Mouse (Mus musculus): ENCODE measurements at regions not wholly inside any gene's neighbourhood (a gene's known extent, or its start where the extent isn't known, plus 50 kb on each side); places are given as distances from the start of the nearest gene placed in this dataset.

- no peak overlapping the region for H3K27ac ChIP-seq
- no peaks in the 10 kb centered on the region for H3K36me3 ChIP-seq
- 76% methylated on average over 2 of the region's 2 CpGs for WGBS
- no peaks in the 10 kb centered on the region for H3K9me3 ChIP-seq
- H3K4me3 ChIP-seq, result no peak overlapping the region
- DNase-seq (ENCODE audit: low spot score), result no peak
- H3K4me1 ChIP-seq, result 0 out of 2 replicates have a peak, but pooled peaks cover 4% of the 10 kb centered on the region
- H3K27me3 ChIP-seq (ENCODE audit: insufficient read depth, poor library complexity, severe bottlenecking), result no peaks in the 10 kb centered on the region
Measured at GRCm38 (mm10) chr3:33902431-33902830, 58.3 kb upstream of the Ccdc39 start.

- Histone ChIP-seq H3K36me3 (no peaks in the 10 kb centered on the region), H3K4me3 (no peak overlapping the region), H3K27ac (no peak overlapping the region), H3K9me3 (no peaks in the 10 kb centered on the region), H3K27me3 (ENCODE audit: insufficient read depth, poor library complexity, severe bottlenecking) (no peaks in the 10 kb centered on the region), H3K4me1 (0 out of 2 replicates have a peak, but pooled peaks cover 4% of the 10 kb centered on the region)
- WGBS, result 74% methylated on average over 8 of the region's 8 CpGs
- no peak for DNase-seq (ENCODE audit: low spot score)
Measured at GRCm38 (mm10) chr3:33903326-33903725, 59.2 kb upstream of the Ccdc39 start.

- Histone ChIP-seq H3K27me3 (ENCODE audit: insufficient read depth, poor library complexity, severe bottlenecking) (no peaks in the 10 kb centered on the region), H3K9me3 (no peaks in the 10 kb centered on the region), H3K27ac (no peak overlapping the region), H3K36me3 (no peaks in the 10 kb centered on the region), H3K4me1 (0 out of 2 replicates have a peak, but pooled peaks cover 4% of the 10 kb centered on the region), H3K4me3 (no peak overlapping the region)
- DNase-seq (ENCODE audit: low spot score), result no peak
- 52% methylated on average over 4 of the region's 4 CpGs for WGBS
Measured at GRCm38 (mm10) chr3:33903816-33904215, 59.7 kb upstream of the Ccdc39 start.

GRCm38 (mm10) chr3:33904854-33905678 lies 61.0 kb upstream of the Ccdc39 start:
- Histone ChIP-seq H3K4me1 (0 out of 2 replicates have a peak, but pooled peaks cover 4% of the 10 kb centered on the region), H3K4me3 (peak overlapping the region; percentile 27; the same call in 1 of the 2 replicates), H3K36me3 (no peaks in the 10 kb centered on the region), H3K27ac (0 out of 2 replicates have a peak overlapping the region, but pooled peaks have one; percentile 6), H3K9me3 (no peaks in the 10 kb centered on the region), H3K27me3 (ENCODE audit: insufficient read depth, poor library complexity, severe bottlenecking) (no peaks in the 10 kb centered on the region)
- 35% methylated on average over 22 of the region's 22 CpGs for WGBS
- DNase-seq (ENCODE audit: low spot score), result no peak

DNA sequence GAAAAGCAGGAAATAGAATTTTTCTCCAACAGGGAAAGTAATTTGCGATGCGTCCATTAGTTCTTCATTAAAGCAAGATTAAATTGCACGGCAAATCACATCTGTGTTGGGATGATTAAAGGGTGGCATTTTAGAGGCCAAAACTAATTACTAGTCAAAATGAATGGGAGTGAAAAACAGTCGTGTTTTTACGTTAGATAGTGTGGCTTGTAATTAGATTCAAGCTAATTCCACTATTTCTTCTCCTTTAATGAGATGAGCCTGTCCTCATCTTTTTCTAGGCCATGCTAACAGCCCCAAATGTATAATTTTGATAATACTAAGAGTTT lies 61.5 kb upstream of the Ccdc39 start:
- Histone ChIP-seq H3K27ac (no peak overlapping the region), H3K4me1 (0 out of 2 replicates have a peak, but pooled peaks cover 4% of the 10 kb centered on the region), H3K9me3 (no peaks in the 10 kb centered on the region), H3K36me3 (no peaks in the 10 kb centered on the region), H3K27me3 (ENCODE audit: insufficient read depth, poor library complexity, severe bottlenecking) (no peaks in the 10 kb centered on the region), H3K4me3 (0 out of 2 replicates have a peak overlapping the region, but pooled peaks have one; percentile 27)
- 51% methylated on average over 5 of the region's 5 CpGs for WGBS
- DNase-seq (ENCODE audit: low spot score), result no peak

GRCm38 (mm10) chr3:33907061-33907460 lies 63.0 kb upstream of the Ccdc39 start:
- Histone ChIP-seq H3K4me3 (no peak overlapping the region), H3K4me1 (0 out of 2 replicates have a peak, but pooled peaks cover 4% of the 10 kb centered on the region), H3K36me3 (no peaks in the 10 kb centered on the region), H3K27ac (no peak overlapping the region), H3K27me3 (ENCODE audit: insufficient read depth, poor library complexity, severe bottlenecking) (no peaks in the 10 kb centered on the region), H3K9me3 (no peaks in the 10 kb centered on the region)
- DNase-seq (ENCODE audit: low spot score), result no peak
- WGBS, result 83% methylated on average over 8 of the region's 8 CpGs

- 82% methylated on average over 9 of the region's 9 CpGs for WGBS
Measured at GRCm38 (mm10) chr3:33911559-33911958, 67.4 kb upstream of the Ccdc39 start.

DNA sequence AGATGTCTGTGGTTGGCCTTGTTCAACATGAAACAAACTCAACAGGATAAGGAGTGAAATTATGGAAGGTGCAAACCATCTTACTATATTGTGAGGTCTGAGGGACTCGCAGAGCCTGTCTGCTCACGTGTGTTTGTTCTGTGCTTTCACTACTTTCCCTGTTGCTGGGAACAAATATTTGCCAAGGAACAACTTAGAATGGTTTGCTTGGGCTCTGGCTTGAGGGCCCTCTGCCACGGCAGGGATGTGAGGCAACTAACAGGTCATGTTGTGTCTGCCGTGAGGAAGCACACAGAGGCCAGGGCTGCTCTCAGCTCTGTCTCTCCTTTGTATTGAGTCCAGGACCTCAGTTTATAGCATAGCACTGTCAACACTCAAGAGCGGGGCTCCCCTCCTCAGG lies 69.4 kb upstream of the Ccdc39 start:
- Histone ChIP-seq H3K4me3 (no peak overlapping the region), H3K9me3 (no peaks in the 10 kb centered on the region), H3K4me1 (no peaks in the 10 kb centered on the region), H3K27ac (no peak overlapping the region), H3K27me3 (ENCODE audit: insufficient read depth, poor library complexity, severe bottlenecking) (no peaks in the 10 kb centered on the region), H3K36me3 (no peaks in the 10 kb centered on the region)
- WGBS, result 74% methylated on average over 5 of the region's 5 CpGs
- peak; percentile 4 for DNase-seq (ENCODE audit: low spot score)

More at GRCm38 (mm10) chr3:33911559-33911958, 67.4 kb upstream of the Ccdc39 start:
- no peaks in the 10 kb centered on the region for H3K36me3 ChIP-seq
- no peaks in the 10 kb centered on the region for H3K27me3 ChIP-seq (ENCODE audit: insufficient read depth, poor library complexity, severe bottlenecking)
- no peak overlapping the region for H3K27ac ChIP-seq
- no peaks in the 10 kb centered on the region for H3K9me3 ChIP-seq
- H3K4me1 ChIP-seq, result no peaks in the 10 kb centered on the region
- no peak overlapping the region for H3K4me3 ChIP-seq
- no peak for DNase-seq (ENCODE audit: low spot score)

GRCm38 (mm10) chr3:33914386-33914785 lies 70.3 kb upstream of the Ccdc39 start:
- Histone ChIP-seq H3K27ac (no peak overlapping the region), H3K9me3 (no peaks in the 10 kb centered on the region), H3K27me3 (ENCODE audit: insufficient read depth, poor library complexity, severe bottlenecking) (no peaks in the 10 kb centered on the region), H3K4me3 (no peak overlapping the region), H3K36me3 (no peaks in the 10 kb centered on the region), H3K4me1 (no peaks in the 10 kb centered on the region)
- WGBS, result 62% methylated on average over 9 of the region's 9 CpGs
- no peak for DNase-seq (ENCODE audit: low spot score)

DNA sequence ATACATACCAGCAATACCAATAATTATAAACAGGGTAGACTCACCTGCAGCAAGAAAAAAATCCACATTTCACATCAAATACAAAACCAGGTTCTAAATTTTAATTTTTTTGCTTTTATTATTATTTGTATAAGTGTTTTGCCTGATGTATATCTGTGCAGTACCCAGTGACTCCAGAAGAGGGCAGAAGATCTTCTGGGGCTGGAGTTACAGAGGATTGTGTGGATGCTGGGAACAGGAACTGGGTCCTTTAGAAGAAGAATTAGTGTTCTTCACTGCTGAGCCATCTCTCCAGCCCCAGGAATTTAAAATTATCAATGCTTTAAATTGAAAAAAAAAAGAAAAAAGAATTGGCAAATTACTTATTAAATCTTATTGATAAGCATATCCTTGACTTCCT lies 71.7 kb upstream of the Ccdc39 start:
- no peaks in the 10 kb centered on the region for H3K9me3 ChIP-seq
- DNase-seq (ENCODE audit: low spot score), result no peak
- no peak overlapping the region for H3K27ac ChIP-seq
- H3K36me3 ChIP-seq, result no peaks in the 10 kb centered on the region
- H3K4me1 ChIP-seq, result no peaks in the 10 kb centered on the region
- no peak overlapping the region for H3K4me3 ChIP-seq
- no peaks in the 10 kb centered on the region for H3K27me3 ChIP-seq (ENCODE audit: insufficient read depth, poor library complexity, severe bottlenecking)

- no peaks in the 10 kb centered on the region for H3K27me3 ChIP-seq (ENCODE audit: insufficient read depth, poor library complexity, severe bottlenecking)
- H3K9me3 ChIP-seq, result no peaks in the 10 kb centered on the region
- DNase-seq (ENCODE audit: low spot score), result peak; percentile 19
- H3K36me3 ChIP-seq, result no peaks in the 10 kb centered on the region
- WGBS, result 83% methylated on average over 10 of the region's 10 CpGs
- H3K27ac ChIP-seq, result no peak overlapping the region
- no peak overlapping the region for H3K4me3 ChIP-seq
- no peaks in the 10 kb centered on the region for H3K4me1 ChIP-seq
Measured at GRCm38 (mm10) chr3:33916318-33916717, 72.2 kb upstream of the Ccdc39 start.

- WGBS, result 75% methylated on average over 6 of the region's 6 CpGs
- H3K36me3 ChIP-seq, result no peaks in the 10 kb centered on the region
- no peak overlapping the region for H3K27ac ChIP-seq
- H3K4me1 ChIP-seq, result no peaks in the 10 kb centered on the region
- H3K27me3 ChIP-seq (ENCODE audit: insufficient read depth, poor library complexity, severe bottlenecking), result no peaks in the 10 kb centered on the region
- H3K4me3 ChIP-seq, result no peak overlapping the region
- no peaks in the 10 kb centered on the region for H3K9me3 ChIP-seq
- DNase-seq (ENCODE audit: low spot score), result peak; percentile 14
Measured at GRCm38 (mm10) chr3:33916818-33917217, 72.7 kb upstream of the Ccdc39 start.

DNA sequence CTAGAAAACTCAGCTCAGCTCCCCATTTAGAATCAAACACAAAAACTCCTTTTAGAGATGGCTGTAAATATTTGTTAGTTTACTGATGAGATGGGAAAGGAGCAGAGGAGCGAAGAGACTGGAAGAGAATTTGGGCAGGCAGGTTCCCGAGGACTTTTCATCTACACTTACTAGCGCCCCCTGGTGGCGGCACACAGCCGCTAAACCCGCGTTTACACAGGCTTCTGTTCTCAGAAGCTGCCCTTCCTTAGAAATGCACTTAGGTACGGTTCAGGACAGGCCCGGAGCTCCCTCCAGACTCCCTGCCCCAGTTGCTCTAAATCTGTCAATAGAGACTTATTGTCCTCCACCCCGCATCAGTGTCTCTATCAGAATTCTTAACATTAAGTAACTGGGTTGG lies 74.7 kb upstream of the Ccdc39 start:
- WGBS, result 8% methylated on average over 10 of the region's 10 CpGs
- no peaks in the 10 kb centered on the region for H3K9me3 ChIP-seq
- H3K27me3 ChIP-seq (ENCODE audit: insufficient read depth, poor library complexity, severe bottlenecking), result no peaks in the 10 kb centered on the region
- no peaks in the 10 kb centered on the region for H3K4me1 ChIP-seq
- H3K36me3 ChIP-seq, result no peaks in the 10 kb centered on the region
- H3K27ac ChIP-seq, result no peak overlapping the region
- peak; percentile 85 for DNase-seq (ENCODE audit: low spot score)
- no peak overlapping the region for H3K4me3 ChIP-seq
